Mouse (Mus musculus) CD4-positive, CD25-positive, alpha-beta regulatory T cell, adult 2 months (primary cell): ENCODE data around the gene Kif5c.

Experiments
- DNase-seq: peaks from one replicate; pipeline ENCODE4 v3.0.0-alpha.2; 2012; ENCODE audit warnings: low read depth, low spot score

The Kif5c gene

DNA sequence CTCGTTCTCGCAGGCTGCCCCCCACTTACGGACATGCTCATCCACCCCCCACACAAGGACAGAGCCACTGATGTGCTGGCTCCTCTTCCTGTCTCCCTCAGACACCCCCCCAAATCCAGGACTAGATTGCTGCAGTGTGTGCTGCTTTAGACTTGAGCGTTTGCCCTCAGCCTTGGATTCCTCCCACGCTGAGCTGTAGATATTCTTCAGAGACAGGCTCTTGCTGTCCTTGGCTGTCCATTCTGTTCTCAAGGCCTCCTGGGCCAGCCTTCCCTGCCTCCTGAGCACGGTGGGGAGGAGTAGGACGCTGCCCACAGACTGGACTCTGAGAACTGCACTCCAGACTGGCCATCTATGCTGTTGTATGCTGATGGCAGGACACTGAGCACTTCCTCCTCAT, 127.8 kb downstream of the Kif5c start:
- no peak for DNase-seq

DNA sequence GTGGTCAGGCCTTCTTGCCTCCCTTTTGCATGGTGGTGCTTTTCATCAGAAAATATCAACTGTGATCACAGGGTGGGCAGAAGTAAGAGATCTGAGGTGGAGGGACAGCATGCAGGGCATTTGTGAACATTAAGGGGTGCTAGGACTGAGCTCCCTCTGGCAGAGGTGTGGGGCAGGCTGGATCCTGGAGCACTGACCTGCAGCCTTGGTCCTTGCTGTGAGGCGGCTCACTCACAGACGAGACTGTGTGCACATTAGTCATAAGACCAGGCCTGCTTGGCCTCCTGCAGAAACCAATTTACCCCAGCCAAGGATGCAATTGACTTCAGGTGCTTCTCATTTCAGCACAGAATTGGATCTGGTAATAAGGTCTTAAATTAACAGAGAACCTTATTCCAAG, 128.6 kb downstream of the Kif5c start:
- no peak for DNase-seq

DNA sequence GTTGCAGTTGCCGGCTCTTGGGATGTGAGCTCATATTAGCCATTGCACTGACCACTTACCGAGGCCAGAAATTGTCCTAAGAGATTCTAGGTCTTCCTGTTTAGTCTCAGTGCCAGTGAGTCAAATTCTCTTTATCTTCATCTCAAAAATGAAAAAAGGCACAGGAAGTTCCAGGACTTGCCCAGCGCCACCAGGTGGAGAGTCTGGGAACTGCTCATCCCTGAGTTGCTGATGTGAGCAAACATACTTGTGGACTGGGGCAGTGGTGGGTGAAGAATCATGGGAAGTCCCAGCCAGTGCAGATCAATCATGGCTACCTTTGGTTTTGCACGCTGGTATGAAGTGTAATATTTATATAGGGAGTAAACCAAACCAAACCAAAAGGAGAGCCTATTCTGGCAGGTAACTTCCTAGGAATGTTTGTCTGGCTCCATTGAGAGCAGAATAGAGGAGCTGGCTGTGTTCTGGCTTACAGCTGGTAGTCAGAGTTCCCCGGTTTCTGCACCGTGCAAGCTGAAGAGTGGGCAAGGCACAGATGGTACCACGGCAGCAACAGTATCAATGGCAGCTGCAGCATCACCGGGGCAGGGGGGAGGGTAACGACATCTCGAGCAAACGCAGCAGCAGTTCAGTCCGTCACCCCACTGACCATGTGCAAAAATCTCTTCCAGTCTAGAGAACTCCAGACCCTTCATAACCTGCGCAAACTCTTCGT, 129.7 kb downstream of the Kif5c start:
- peak; percentile 70 for DNase-seq

DNA sequence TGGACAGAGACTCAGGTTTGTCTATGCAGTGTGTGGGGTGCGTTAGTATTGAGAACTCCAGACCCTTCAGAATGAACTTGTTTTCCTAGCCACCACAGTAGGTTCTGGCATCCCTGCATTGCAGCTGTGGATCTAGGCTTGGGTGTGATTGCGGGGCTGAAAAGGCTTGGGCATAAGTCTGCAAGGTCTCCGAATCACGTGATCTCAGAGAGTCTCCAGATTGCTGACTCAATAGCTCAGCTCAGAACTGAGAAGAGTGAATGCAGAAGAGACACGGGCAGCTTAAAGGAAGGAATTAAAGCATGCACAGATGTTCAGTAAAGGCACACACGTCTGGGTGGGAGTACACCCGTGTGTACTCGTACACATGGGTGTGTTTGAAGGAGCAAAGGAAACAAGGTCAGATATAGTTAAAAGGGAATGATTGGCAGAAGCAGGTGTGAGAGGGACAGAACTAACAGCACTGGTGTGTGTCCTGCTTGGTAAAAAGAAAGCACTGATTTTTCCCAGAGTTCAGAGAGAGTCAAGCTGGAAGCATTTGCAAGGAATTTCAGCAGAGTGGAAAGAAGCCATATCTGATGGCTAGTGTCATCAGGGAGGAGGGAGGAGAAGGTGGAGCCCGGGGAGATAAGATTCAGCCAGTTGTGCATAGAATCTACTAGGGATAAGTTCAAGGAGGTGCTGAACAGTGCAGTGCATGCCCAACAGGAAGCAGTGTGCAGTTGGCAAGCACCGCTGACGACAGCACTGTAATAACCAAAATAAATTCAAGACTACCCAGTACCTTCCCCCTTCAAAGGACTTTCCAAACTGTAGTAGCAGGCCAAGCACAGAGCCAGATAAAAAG, 130.9 kb downstream of the Kif5c start:
- no peak for DNase-seq

DNA sequence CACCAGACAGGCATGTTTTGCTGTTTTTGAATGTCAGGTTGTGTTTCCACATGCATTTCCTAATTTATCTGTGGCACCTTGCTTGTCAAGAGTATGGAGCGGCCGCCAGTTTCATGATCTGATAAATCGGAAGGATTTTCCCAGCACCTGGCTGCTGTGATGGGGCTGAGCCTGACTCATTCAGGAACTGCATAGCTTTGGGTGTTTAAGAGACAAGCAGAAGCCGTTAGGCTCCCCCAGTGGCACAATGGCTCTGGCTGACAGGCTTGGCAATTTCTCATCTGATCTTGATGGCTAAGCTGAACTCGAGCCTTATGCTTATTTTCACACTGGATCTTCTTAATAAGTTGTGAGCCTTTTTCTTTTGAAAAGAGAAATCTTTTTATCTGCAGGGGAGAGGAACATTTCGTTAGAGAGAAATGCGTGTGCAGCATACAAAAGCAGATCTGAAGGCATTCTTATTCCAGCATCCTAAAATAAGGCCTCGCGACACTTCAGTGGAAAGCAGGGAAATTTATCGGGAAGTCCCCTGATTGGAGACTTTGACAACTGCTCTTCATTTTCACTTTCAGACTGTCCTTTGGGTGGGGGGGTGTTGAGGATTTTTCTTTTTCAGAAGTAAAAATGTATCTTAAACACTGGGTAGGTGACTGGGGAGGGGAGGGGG, 132.6 kb downstream of the Kif5c start:
- DNase-seq = no peak

DNA sequence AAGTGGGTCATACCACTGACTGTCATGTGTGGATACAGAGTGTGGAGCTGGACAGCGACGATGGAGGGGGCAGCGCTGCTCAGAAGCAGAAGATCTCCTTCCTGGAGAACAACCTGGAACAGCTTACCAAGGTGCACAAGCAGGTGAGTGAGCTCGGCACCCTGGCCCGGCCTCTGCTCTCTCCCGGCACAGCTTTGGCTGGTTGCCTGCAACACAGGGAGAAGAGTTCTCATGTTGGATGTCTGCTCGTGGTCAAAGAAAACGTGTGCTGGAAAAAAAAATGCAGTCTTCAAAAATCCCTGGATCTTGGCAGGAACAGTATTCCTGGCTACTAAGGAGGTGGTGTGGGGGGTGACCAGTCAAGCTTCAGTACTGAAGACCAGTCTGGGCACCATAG, 133.1 kb downstream of the Kif5c start:
- DNase-seq = no peak

DNA sequence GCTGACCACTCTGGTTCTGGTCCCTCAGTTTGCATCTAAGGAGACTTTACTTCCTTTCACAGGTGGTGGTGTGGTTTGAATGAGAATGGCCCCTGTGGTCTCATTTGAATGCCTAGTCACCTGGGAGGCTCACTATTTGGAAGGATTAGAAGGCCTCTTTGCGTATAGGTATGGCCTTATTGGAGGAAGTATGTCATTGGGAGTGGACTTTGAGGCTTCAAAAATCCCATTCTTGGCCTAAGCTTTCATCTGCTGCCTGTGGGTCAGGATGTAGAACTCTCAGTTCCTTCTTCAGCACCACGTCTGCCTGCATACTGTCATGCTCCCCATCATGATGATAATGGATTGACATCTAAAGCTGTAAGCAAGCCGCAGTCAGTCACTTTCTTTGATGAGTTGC, 134.0 kb downstream of the Kif5c start:
- no peak for DNase-seq

DNA sequence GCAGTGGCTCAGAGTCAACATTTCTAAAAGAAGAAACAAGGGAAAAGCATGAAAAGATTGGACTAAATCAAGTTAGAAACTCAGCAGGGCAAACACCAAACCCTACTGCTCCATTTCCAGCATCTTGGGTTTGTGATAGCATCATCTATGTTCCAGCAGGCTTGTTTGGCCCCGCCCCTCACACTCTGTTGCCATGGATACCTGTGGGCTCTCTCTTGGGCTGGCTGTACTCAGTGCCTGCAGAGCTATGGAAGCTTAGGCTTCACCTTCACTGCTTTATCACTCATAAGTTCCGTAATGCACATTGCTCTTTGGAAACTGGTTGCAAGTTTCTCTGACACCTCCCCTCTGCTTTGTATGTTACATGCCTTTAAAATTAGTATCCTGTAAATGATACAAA, 136.0 kb downstream of the Kif5c start:
- DNase-seq = peak; percentile 29

DNA sequence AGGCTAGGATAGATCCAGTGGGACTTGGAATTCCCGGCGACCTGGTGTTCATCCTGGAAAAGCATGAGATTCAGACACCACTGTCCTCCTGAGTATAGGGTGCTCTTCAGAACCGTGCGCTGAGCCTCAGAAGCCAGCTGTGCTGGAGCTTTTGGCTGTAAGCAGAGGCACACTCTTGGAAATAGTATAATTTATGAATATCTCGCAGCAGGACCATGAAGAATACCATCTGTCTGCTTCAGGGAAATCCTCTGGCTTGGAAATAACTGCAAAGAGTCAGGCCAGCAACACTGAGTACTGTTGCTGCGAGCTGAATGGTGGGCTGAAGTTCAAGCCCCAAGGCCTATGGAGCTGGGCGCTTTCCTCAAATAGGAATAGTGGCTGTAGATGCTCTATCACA, 138.5 kb downstream of the Kif5c start:
- DNase-seq = no peak

DNA sequence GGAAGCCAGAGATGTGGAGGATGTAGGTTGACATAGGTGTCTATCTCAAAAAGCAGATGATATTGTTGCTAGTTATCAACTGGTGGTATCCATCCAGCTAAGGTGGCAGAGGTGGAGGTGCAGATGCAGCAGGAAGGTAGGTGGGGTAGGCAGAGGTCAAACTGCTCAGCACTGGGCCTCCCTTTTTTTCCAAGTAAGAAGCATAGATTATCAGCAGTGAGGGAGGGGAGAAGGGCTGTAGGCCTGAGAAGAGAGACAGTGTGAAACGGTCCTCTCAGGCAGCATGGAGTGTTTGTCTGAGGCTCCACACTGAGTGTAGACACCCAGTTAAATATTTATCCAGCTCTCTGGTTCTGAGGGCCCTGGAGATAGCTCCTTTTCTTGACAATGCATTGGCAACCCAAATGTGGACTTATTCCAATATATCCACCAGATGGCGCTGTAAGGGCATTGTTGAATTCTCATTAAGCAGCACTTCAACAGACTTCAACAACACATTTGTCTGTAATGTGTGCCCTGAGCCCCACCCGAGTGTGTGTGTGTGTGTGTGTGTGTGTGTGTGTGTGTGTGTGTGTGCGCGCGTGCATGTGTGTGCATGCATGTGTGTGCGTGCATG, 145.3 kb downstream of the Kif5c start:
- DNase-seq = peak; percentile 80

DNA sequence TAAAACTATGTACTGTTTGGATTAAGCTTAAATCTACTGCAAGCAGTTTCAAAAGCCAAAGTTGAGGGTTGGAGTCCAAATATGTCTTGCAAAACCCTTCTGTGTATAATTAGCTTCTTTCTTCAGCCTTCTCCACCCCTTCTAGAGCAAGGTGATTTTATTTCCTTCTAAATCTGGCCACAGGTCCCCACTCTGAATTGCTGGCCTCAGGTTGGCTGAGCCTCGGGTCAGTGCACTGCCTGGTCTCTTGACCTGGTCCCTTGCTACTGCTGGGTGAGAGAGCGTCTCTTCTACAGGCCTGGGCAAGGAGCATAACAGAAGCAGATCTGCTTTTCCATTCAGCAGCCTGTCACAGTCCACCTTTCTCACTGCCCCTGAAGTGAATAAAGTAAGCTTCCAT, 149.8 kb downstream of the Kif5c start:
- DNase-seq = no peak

DNA sequence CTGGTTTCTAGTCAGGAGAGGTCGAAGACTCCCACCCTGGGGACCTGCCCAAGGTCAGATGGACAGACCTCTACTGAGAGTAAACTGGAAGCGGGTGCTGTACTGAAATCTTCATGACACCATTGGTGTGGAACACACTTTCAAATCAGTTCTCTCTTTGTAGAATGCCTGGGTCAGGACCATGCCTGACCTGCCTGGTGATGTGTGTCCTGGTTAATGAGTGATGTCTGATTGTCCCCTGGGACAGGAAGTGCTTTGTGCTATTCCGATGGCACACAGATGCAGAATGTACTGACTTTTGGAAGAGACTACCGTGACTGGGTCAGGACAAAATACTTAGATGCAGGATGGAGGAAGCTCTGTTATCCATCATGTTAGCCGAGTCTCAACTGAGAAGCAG, 151.3 kb downstream of the Kif5c start:
- no peak for DNase-seq

DNA sequence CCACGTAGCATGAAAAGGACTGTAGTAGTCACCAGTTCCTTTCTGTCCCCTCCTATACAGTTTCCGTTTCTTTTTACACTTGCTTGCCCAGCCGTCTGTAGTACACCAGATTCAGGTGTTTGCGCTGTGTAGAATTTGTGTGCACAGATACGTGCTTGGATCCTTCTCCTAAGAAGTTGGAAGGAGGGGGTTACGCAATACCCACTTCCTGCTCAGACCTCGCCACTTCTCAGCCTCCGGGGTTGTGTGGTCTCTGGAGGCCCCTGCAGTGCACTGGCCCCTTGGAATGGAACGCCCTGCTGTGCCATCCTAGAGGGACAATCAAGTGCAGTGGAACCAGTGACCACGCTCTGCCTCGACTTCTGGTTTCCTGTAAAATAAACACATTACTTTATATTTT, 152.1 kb downstream of the Kif5c start:
- DNase-seq = no peak

DNA sequence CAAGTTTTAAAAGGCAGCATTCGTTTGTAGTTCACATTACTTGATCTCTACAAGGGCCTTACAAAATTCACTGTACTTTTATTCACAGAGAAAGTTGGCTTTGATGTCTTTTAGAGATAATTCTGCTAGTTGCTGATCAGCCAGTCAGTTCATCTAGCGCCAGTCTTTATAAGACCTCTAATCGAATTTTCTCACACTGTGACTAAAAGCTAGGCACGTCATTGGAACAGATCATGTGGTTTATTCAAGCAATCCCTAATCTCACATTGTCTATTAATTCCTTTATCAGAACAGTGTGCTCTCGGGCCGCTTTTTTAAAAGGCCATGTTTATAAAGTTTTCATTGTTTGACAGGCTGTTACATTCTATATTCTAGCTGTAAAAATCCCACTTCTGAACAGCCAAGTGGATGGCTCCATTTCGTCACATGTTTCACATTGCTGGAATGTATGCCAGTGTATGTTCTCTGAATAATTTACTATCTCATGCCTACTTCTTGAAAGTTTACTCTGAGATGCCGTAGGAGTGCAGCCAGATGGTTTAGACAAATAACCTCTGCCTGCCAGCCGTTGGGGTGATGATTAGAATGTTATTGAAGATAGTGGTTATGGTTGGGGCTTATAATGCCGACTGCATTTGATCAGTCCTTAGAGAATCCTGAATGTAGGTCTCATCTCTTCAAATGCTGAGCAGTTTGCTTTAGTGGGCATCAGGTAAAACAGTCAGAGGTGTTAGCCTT, 154.3 kb downstream of the Kif5c start:
- no peak for DNase-seq

DNA sequence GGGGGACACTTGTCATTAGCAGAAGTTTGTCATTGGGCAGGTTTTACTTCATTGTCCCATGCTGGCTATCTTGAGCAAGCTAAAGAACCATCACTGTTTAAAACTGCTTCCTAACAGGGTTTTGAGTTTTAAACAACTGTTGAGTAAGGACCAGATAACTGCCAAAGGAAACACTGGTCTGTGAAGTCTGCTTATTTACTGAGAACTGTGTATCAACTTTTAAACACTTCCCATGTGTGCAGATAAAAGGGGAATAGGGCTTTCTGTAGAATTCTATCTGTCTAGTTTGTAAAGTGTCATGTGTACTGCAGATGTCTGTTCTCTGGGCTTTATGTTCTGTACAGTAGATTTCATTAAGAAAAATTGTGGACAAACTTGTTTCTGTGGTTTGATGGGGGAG, 155.1 kb downstream of the Kif5c start:
- no peak for DNase-seq

DNA sequence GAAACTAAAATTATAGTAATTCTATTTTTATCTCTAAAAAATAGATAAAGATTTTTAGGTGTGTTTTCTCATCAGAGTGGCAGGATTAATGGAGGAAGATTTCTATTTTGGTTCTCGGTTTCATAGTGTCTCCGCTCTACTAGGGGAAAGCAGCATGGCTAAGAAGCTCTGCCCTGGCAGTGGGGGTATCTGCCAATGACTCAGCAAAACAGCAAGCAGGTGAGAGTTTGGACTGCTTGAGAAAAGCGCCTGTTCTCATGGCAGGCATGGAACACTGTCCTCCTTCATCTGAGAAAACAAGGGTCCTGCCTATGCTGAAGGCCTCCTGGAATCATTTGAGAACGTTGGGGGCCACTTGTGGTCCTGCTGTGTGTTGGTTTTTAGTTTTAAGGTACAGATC, 156.1 kb downstream of the Kif5c start:
- no peak for DNase-seq

DNA sequence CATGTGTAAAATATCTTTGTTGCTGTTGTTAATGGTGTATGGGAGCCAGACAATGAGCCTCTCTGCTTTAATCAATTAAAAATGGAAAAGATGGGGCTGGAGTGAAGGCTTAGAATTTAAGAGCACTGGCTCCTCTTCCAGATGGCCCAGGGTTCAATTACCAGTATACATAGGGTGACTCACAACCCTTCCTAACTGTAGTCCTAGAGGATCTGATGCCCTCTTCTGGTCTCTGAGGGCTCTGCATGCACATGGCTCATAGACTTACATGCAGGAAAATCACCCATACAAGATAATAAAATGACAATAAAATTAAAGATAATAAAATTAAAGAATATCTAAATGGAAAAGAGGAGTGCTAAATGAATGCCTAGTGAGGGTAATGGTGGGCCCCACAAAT, 156.6 kb downstream of the Kif5c start:
- peak; percentile 29 for DNase-seq

DNA sequence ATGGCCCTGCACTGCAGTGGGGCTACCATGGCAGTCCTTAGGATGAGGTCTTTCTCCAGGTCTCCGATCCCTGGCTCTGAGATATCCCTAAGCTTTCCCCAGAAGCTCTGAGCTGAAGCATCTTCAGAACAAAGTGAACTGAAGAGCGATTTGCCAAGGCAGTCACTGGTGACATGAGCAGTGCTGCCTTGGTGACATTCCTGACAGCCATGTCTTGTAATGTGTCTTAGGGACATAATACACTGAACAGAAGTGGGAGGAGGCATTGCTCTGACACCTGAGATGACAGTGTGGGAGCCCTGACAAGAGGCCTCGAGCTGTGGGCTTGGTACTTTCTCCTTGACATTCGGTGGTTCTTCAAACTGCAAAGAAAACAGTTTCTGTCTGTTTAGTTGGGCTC, 157.3 kb downstream of the Kif5c start:
- DNase-seq = no peak

DNA sequence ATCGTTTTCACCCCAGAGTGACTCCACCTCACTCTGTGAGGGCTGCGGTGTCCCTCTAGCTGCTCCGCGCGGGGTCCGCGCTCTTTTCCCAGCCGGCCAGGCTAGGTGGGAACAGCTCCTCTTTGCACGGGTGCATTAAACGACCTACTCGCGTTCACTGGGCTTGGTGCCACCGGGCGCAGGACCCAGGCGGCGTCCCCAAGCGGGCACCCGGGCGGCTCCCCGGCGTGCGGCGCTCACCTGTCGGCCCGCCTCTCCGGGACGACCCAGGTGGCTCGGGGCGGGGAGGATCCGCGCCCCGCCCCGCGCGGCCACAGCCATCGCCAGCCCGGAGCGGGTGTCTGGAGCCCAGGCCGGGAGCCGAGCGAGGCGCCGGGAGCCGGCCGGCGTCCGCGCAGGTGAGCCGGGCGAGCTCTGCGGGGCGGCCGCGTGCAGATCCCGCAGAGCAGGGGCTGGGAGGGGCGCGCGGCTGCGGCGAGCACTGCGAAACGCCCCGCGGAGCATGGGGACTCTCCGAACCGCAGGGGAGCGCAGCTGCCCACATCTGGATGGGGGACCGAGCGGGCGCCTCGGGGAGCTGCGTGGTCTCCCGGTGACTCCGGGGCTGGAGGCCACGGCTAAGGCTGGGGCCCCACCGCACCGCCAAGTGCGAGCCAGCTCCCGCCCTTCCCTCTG, 168.4 kb downstream of the Kif5c start, which contains the start of gene Lypd6b:
Gene Lypd6b, plus strand, starts transcription at position 313 of the 675 bp plus-strand sequence.
- peak; percentile 40 for DNase-seq

DNA sequence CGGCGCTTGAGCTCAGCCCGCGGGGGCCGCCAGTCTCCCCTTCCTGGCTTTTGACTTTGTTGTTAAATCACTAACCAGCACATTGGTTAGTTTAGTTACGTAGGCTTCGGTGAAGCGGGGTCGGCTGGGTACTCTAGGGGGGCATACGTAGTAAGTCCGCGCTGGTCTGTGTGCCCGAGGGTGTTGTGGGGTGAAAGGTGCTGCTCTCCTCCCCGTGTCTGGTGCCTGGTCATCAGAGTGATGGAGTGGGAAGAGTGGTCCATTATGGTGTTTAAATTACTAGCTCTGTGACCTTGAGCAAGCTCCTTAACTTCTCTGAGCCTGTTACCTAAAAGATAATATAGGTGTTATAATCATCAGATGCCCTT, 168.9 kb downstream of the Kif5c start:
- no peak for DNase-seq

DNA sequence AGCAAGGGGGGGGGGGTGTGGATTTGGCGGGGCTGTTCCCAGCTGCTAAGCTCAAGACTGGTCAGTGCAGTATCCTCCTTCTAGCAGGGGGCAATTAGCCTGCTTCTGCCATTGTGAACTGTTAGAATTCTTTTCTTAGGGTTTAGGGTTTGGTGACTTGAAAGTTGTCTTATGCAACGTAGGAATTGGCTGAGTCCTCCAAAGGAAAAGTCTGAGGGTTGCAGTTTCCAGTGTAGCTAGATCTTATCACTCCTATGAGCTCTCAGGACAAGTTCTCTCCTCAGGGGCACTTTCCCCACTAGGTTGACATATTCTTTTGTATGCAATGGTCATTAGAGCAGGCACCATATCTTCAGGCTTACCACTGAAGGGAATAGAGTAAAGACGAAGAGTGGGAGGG, 169.5 kb downstream of the Kif5c start:
- no peak for DNase-seq
